Mouse (Mus musculus): ENCODE results near the gene Rnf41.

Gene Rnf41

GRCm38 (mm10) chr10:128433417-128433816 is 22.0 kb downstream of the Rnf41 start:
- no peak for DNase-seq (ENCODE audit: low spot score)

GRCm38 (mm10) chr10:128434681-128435080 is 23.2 kb downstream of the Rnf41 start:
- DNase-seq (ENCODE audit: low spot score), result no peak

- DNase-seq (ENCODE audit: low spot score), result peak; percentile 48
These were observed 23.8 kb downstream of the Rnf41 start for GRCm38 (mm10) chr10:128435186-128435823.

- no peak for DNase-seq (ENCODE audit: low spot score)
These were observed 24.4 kb downstream of the Rnf41 start for GRCm38 (mm10) chr10:128435873-128436272.

- no peak for DNase-seq (ENCODE audit: low spot score)
These were observed 24.9 kb downstream of the Rnf41 start for GRCm38 (mm10) chr10:128436376-128436775.

- DNase-seq (ENCODE audit: low spot score), result no peak
These were observed 27.3 kb downstream of the Rnf41 start for GRCm38 (mm10) chr10:128438675-128439279.

GRCm38 (mm10) chr10:128440407-128440806 is 28.9 kb downstream of the Rnf41 start:
- no peak for DNase-seq (ENCODE audit: low spot score)

- DNase-seq (ENCODE audit: low spot score), result no peak
These were observed 30.1 kb downstream of the Rnf41 start for GRCm38 (mm10) chr10:128441324-128442119.

GRCm38 (mm10) chr10:128442718-128443117 is 31.3 kb downstream of the Rnf41 start:
- DNase-seq (ENCODE audit: low spot score), result no peak

GRCm38 (mm10) chr10:128444354-128444753 is 32.9 kb downstream of the Rnf41 start:
- DNase-seq (ENCODE audit: low spot score), result no peak

- no peak for DNase-seq (ENCODE audit: low spot score)
These were observed 34.0 kb downstream of the Rnf41 start for GRCm38 (mm10) chr10:128445407-128445806.

- no peak for DNase-seq (ENCODE audit: low spot score)
These were observed 39.6 kb downstream of the Rnf41 start for GRCm38 (mm10) chr10:128451014-128451413.

- DNase-seq (ENCODE audit: low spot score), result no peak
These were observed 43.0 kb downstream of the Rnf41 start for GRCm38 (mm10) chr10:128454471-128454870.

GRCm38 (mm10) chr10:128455280-128455679 is 43.8 kb downstream of the Rnf41 start:
- DNase-seq (ENCODE audit: low spot score), result no peak

GRCm38 (mm10) chr10:128457676-128458075 is 46.2 kb downstream of the Rnf41 start:
- DNase-seq (ENCODE audit: low spot score), result no peak

- DNase-seq (ENCODE audit: low spot score), result peak; percentile 84
These were observed 46.9 kb downstream of the Rnf41 start for GRCm38 (mm10) chr10:128458348-128458718.

- peak; percentile 84 for DNase-seq (ENCODE audit: low spot score)
These were observed 47.4 kb downstream of the Rnf41 start, which contains the start of gene Smarcc2 for GRCm38 (mm10) chr10:128458719-128459408. Gene Smarcc2, plus strand, starts transcription at chr10:128459248.

GRCm38 (mm10) chr10:128459409-128460269 is 48.2 kb downstream of the Rnf41 start:
- peak; percentile 63 for DNase-seq (ENCODE audit: low spot score)

GRCm38 (mm10) chr10:128460270-128460630 is 48.8 kb downstream of the Rnf41 start:
- no peak for DNase-seq (ENCODE audit: low spot score)

GRCm38 (mm10) chr10:128474366-128474765 is 62.9 kb downstream of the Rnf41 start:
- DNase-seq (ENCODE audit: low spot score), result no peak

GRCm38 (mm10) chr10:128486370-128486769 is 74.9 kb downstream of the Rnf41 start:
- DNase-seq (ENCODE audit: low spot score), result no peak
